8 mouse cellular contexts compared by ENCODE assay signal in genomic region chr4:127987784-127988455, GRCm38 (mm10). TPM values are rescaled to one million over a fixed set of nuclear protein-coding genes. Genes with fewer than 3 reads are reported as not detected.
DNase-seq lines count a peak whose midpoint lies in the region; ATAC-seq and TF ChIP-seq lines count a peak whose summit lies in the region.
"Had no signal": no experiment of that assay in that cellular context is flagged by ENCODE, and none has a peak within 500 bp of the region (broad histone marks: within the 10 kb centered on the region; RNA-seq: fewer than 3 reads in every experiment).

Csmd2 (plus strand) TSS chr4:127987857.

- TF ChIP-seq EP300 in ES-Bruce4 (IDR thresholded peaks at IDR 0.05; ENCODE audit: insufficient read depth, low read depth, low read length), result no peak

- no peak for TF ChIP-seq POLR2A in ES-Bruce4 (IDR thresholded peaks at IDR 0.05; ENCODE audit: insufficient read depth, low read length)

- peak within 1 kb of the TSS; percentile 64 for H3K4me3 ChIP-seq in ES-Bruce4 (ENCODE audit: low read depth, low read length)
- peak within 1 kb of the TSS; percentile 38 for H3K4me3 ChIP-seq in embryonic facial prominence, embryonic 11.5 days (ENCODE audit: low read depth, low read length)
- peak within 1 kb of the TSS; percentile 24 for H3K4me3 ChIP-seq in intestine, postnatal 0 days (ENCODE audit: low read depth, low read length)
- peak within 1 kb of the TSS; percentile 66 for H3K4me3 ChIP-seq in midbrain, embryonic 12.5 days

- 0% methylated on average over 43 of the region's 65 CpGs for WGBS in embryonic facial prominence, embryonic 11.5 days
- WGBS in intestine, postnatal 0 days, result 2% methylated on average over 36 of the region's 65 CpGs
- WGBS in midbrain, embryonic 12.5 days, result under 1% methylated on average over 38 of the region's 65 CpGs

- TF ChIP-seq CTCF in ES-Bruce4 (IDR thresholded peaks at IDR 0.05; ENCODE audit: low read depth, low read length), result no peak
- TF ChIP-seq CTCF in intestine, postnatal 0 days (IDR thresholded peaks at IDR 0.05; ENCODE audit: low read depth), result no peak

- no peak for ATAC-seq in embryonic facial prominence, embryonic 11.5 days (replicated peaks; ENCODE audit: insufficient number of reproducible peaks, low FRiP score, low TSS enrichment, low read depth)
- no peak for ATAC-seq in intestine, postnatal 0 days
- peak; percentile 47 for ATAC-seq in midbrain, embryonic 12.5 days (ENCODE audit: low FRiP score, low read depth)

- no peaks in the 10 kb centered on the region for H3K9me3 ChIP-seq in ES-Bruce4 (replicated peaks; ENCODE audit: control insufficient read depth, insufficient read depth, low read length, poor library complexity, severe bottlenecking)
- no peaks in the 10 kb centered on the region for H3K9me3 ChIP-seq in embryonic facial prominence, embryonic 11.5 days (replicated peaks; ENCODE audit: control insufficient read depth, low read length)
- no peaks in the 10 kb centered on the region for H3K9me3 ChIP-seq in intestine, postnatal 0 days (ENCODE audit: control insufficient read depth)
- H3K9me3 ChIP-seq in midbrain, embryonic 12.5 days, result no peaks in the 10 kb centered on the region

- no peaks in the 10 kb centered on the region for H3K36me3 ChIP-seq in ES-Bruce4 (ENCODE audit: control insufficient read depth, insufficient read depth, low read length, poor library complexity, severe bottlenecking)
- H3K36me3 ChIP-seq in embryonic facial prominence, embryonic 11.5 days (replicated peaks; ENCODE audit: control insufficient read depth, insufficient read depth, low read depth, low read length), result no peaks in the 10 kb centered on the region
- H3K36me3 ChIP-seq in intestine, postnatal 0 days (ENCODE audit: control insufficient read depth, insufficient read depth), result no peaks in the 10 kb centered on the region
- no peaks in the 10 kb centered on the region for H3K36me3 ChIP-seq in midbrain, embryonic 12.5 days

- H3K27ac ChIP-seq in ES-Bruce4 (ENCODE audit: insufficient read depth, low read length), result no peak within 1 kb of the TSS
- H3K27ac ChIP-seq in embryonic facial prominence, embryonic 11.5 days (replicated peaks; ENCODE audit: low read depth, low read length), result no peak within 1 kb of the TSS
- no peak within 1 kb of the TSS for H3K27ac ChIP-seq in intestine, postnatal 0 days (ENCODE audit: low read depth, low read length)
- H3K27ac ChIP-seq in midbrain, embryonic 12.5 days (replicated peaks), result peak within 1 kb of the TSS; percentile 78

- no peaks in the 10 kb centered on the region for H3K4me1 ChIP-seq in ES-Bruce4 (ENCODE audit: control insufficient read depth, insufficient read depth, low read length)
- peaks cover 2% of the 10 kb centered on the region; the same call in 1 of the 2 replicates for H3K4me1 ChIP-seq in embryonic facial prominence, embryonic 11.5 days (ENCODE audit: control insufficient read depth, insufficient read depth, low read length)
- no peaks in the 10 kb centered on the region for H3K4me1 ChIP-seq in intestine, postnatal 0 days (replicated peaks; ENCODE audit: control insufficient read depth, insufficient read depth, low read length)
- peaks cover 38% of the 10 kb centered on the region for H3K4me1 ChIP-seq in midbrain, embryonic 12.5 days

- peak within 1 kb of the TSS; percentile 76 for H3K4me2 ChIP-seq in embryonic facial prominence, embryonic 11.5 days (ENCODE audit: low read depth, low read length)
- H3K4me2 ChIP-seq in intestine, postnatal 0 days (replicated peaks; ENCODE audit: low read depth), result peak within 1 kb of the TSS; percentile 52
- peak within 1 kb of the TSS; percentile 79 for H3K4me2 ChIP-seq in midbrain, embryonic 12.5 days (replicated peaks)

- peaks cover 6% of the 10 kb centered on the region; the same call in 1 of the 2 replicates for H3K27me3 ChIP-seq in ES-Bruce4 (ENCODE audit: control insufficient read depth, insufficient read depth, low read length, poor library complexity, severe bottlenecking)
- H3K27me3 ChIP-seq in embryonic facial prominence, embryonic 11.5 days (ENCODE audit: control insufficient read depth, insufficient read depth, low read length), result peaks cover 51% of the 10 kb centered on the region
- H3K27me3 ChIP-seq in intestine, postnatal 0 days (replicated peaks; ENCODE audit: control insufficient read depth, insufficient read depth, low read length), result peaks cover 45% of the 10 kb centered on the region
- peaks cover 73% of the 10 kb centered on the region for H3K27me3 ChIP-seq in midbrain, embryonic 12.5 days

- peak within 1 kb of the TSS; percentile 63 for H3K9ac ChIP-seq in ES-Bruce4 (ENCODE audit: low read depth, poor library complexity, severe bottlenecking)
- peak within 1 kb of the TSS; percentile 53 for H3K9ac ChIP-seq in embryonic facial prominence, embryonic 11.5 days (replicated peaks; ENCODE audit: low read length)
- H3K9ac ChIP-seq in intestine, postnatal 0 days (ENCODE audit: low read depth, low read length), result no peak within 1 kb of the TSS
- H3K9ac ChIP-seq in midbrain, embryonic 12.5 days (replicated peaks), result peak within 1 kb of the TSS; percentile 83

- DNase-seq in Muller cell, postnatal 12 days (ENCODE audit: inconsistent ontology term), result peak; percentile 69
- DNase-seq in embryonic facial prominence, embryonic 11.5 days (ENCODE audit: low spot score), result peak; percentile 50
- DNase-seq in spleen, adult 18-20 months, result no peak
- no peak for DNase-seq in gastrocnemius, postnatal 25 days

RNA-seq across cellular contexts. Expression of gene Csmd2, which starts in this region (rescaled TPM):
- polyA plus RNA-seq in ES-Bruce4 (2011; ENCODE audit: insufficient read depth, insufficient read length, low read depth, missing spikeins), result 4.0 and 4.1 TPM in 2 replicates
- 0.21 and 0.46 TPM in 2 replicates for polyA plus RNA-seq in embryonic facial prominence, embryonic 11.5 days (2014; fragmentation: Nextera tagmentation; extraction: Ambion mirVana)
- polyA plus RNA-seq in intestine, postnatal 0 days (2015; fragmentation: Nextera tagmentation; extraction: Ambion mirVana), result 0.05 and 0.14 TPM in 2 replicates
- polyA plus RNA-seq in midbrain, embryonic 12.5 days (2016; fragmentation: Nextera tagmentation; extraction: Ambion mirVana), result 5.2 and 5.6 TPM in 2 replicates
- total RNA-seq in gastrocnemius, postnatal 25 days (2021), result not detected
- total RNA-seq: common myeloid progenitor, adult 5-6 weeks had no signal

Comparison
In these comparisons a context has a peak if more than half of its experiments do, and no peak if none do; other contexts are left out.
1. Peak in DNase-seq, H3K4me3 ChIP-seq, H3K9ac ChIP-seq and H3K4me2 ChIP-seq in embryonic facial prominence, embryonic 11.5 days; RNA of the gene not detected or under 1 TPM.